Mouse (Mus musculus) thymus, adult 2 months (tissue): ENCODE results near the gene Hoxa6.

ENCODE experiments used
- CTCF ChIP-seq: fragments of 200-500 bp; IDR thresholded peaks from 2 replicates; pipeline ENCODE4 v1.5.1; 2012; ENCODE audit warnings: mild to moderate bottlenecking, control low read depth, low read length, moderate library complexity, borderline replicate concordance; ENCODE audit not compliant: control insufficient read depth, poor library complexity, insufficient read depth; ENCODE audit errors: extremely low read depth
- POLR2A ChIP-seq: fragments of 200-500 bp; IDR thresholded peaks from 2 replicates; pipeline ENCODE4 v1.6.1; 2012; ENCODE audit warnings: mild to moderate bottlenecking, low read length, control low read depth, moderate library complexity; ENCODE audit not compliant: control insufficient read depth, poor library complexity, insufficient read depth; ENCODE audit errors: extremely low read depth

GRCm38 (mm10) chr6:52234428-52235140, 26.1 kb upstream of the Hoxa6 start:
- TF ChIP-seq CTCF (no peak), POLR2A (no peak)
